Mouse (Mus musculus) MEL (cell line): ENCODE data around the gene Gm49322.

Experiments used
- CTCF ChIP-seq, 3 experiments: IDR thresholded peaks in 2 of 3; conservative IDR thresholded peaks in 1 of 3; 2 replicates each; pipeline ENCODE4 v1.5.1; 2011 to 2012; ENCODE audit warnings: low read length in 3 of 3, low read depth in 2 of 3, mild to moderate bottlenecking in 2 of 3, improper control_type of control experiment in 1 of 3, inconsistent platforms in 1 of 3, mixed read lengths in 1 of 3, moderate library complexity in 1 of 3; ENCODE audit not compliant: control insufficient read depth in 1 of 3, insufficient read depth in 1 of 3, poor library complexity in 1 of 3, severe bottlenecking in 1 of 3
- E2F4 ChIP-seq: IDR thresholded peaks from 2 replicates; pipeline ENCODE4 v1.6.1; 2011; ENCODE audit warnings: low read depth, low read length, improper control_type of control experiment, borderline replicate concordance
- EP300 ChIP-seq, 2 experiments: IDR thresholded peaks; 2 replicates each; pipeline ENCODE4 v1.6.1; 2011; ENCODE audit warnings: improper control_type of control experiment in 2 of 2, low read length in 2 of 2, low read depth in 1 of 2, mild to moderate bottlenecking in 1 of 2
- HCFC1 ChIP-seq: IDR thresholded peaks from 2 replicates; pipeline ENCODE4 v1.6.1; 2012; ENCODE audit warnings: low read depth, mild to moderate bottlenecking, inconsistent platforms, low read length, improper control_type of control experiment, moderate library complexity
- MAFK ChIP-seq: IDR thresholded peaks from 2 replicates; pipeline ENCODE4 v1.6.1; 2011; ENCODE audit warnings: low read depth, mild to moderate bottlenecking, low read length, improper control_type of control experiment, borderline replicate concordance
- MEF2A ChIP-seq: IDR thresholded peaks from 2 replicates; pipeline ENCODE4 v1.6.1; 2014; ENCODE audit warnings: low read depth, mild to moderate bottlenecking, inconsistent platforms, low read length, improper control_type of control experiment; ENCODE audit not compliant: poor library complexity, insufficient replicate concordance, severe bottlenecking; ENCODE audit errors: extremely low read depth
- POLR2A ChIP-seq, 2 experiments: IDR thresholded peaks; 2 replicates each; pipeline ENCODE4 v1.6.1; 2011 to 2012; ENCODE audit warnings: low read length in 2 of 2, mild to moderate bottlenecking in 2 of 2, control low read depth in 1 of 2, improper control_type of control experiment in 1 of 2, low read depth in 1 of 2, moderate library complexity in 1 of 2; ENCODE audit not compliant: control insufficient read depth in 1 of 2, insufficient read depth in 1 of 2, poor library complexity in 1 of 2
- POLR2AphosphoS5 ChIP-seq: IDR thresholded peaks from 2 replicates; pipeline ENCODE4 v1.6.1; 2012; ENCODE audit warnings: low read depth, borderline replicate concordance, mild to moderate bottlenecking, inconsistent platforms, low read length, moderate library complexity, mixed read lengths
- RCOR1 ChIP-seq: IDR thresholded peaks from 2 replicates; pipeline ENCODE4 v1.6.1; 2012; ENCODE audit warnings: low read depth, mild to moderate bottlenecking, inconsistent platforms, low read length, improper control_type of control experiment
- TAL1 ChIP-seq: IDR thresholded peaks from 2 replicates; pipeline ENCODE4 v1.6.1; 2012; ENCODE audit warnings: mild to moderate bottlenecking, inconsistent platforms, low read length, moderate library complexity, mixed read lengths
- ZKSCAN1 ChIP-seq: IDR thresholded peaks from 2 replicates; pipeline ENCODE4 v1.6.1; 2012; ENCODE audit warnings: low read depth, mild to moderate bottlenecking, inconsistent platforms, low read length, improper control_type of control experiment, moderate library complexity
- ZMIZ1 ChIP-seq: IDR thresholded peaks from 2 replicates; pipeline ENCODE4 v1.6.1; 2012; ENCODE audit warnings: low read depth, mild to moderate bottlenecking, inconsistent platforms, low read length, improper control_type of control experiment, moderate library complexity

- TF ChIP-seq EP300 (IDR thresholded peaks at IDR 0.05; ENCODE audit: low read depth in 1 of 2, low read length in 2 of 2) (no peak), ZKSCAN1 (no peak), POLR2A (IDR thresholded peaks at IDR 0.05; ENCODE audit: control insufficient read depth in 1 of 2, insufficient read depth in 1 of 2, low read depth in 1 of 2, low read length in 2 of 2, poor library complexity in 1 of 2) (peak; percentile 39 to 54; a peak in 1 of 4 replicates), POLR2AphosphoS5 (no peak), CTCF (IDR thresholded peaks at IDR 0.05 in 2 of 3, conservative IDR thresholded peaks at IDR 0.05 in 1 of 3; ENCODE audit: control insufficient read depth in 1 of 3, insufficient read depth in 1 of 3, low read depth in 2 of 3, low read length in 3 of 3, poor library complexity in 1 of 3, severe bottlenecking in 1 of 3) (no peak), MEF2A (no peak), ZMIZ1 (0 out of 2 replicates have a peak, but pooled peaks have one; percentile 38), E2F4 (no peak), MAFK (no peak), RCOR1 (no peak), TAL1 (no peak), HCFC1 (peak; percentile 60; the same call in 1 of the 2 replicates)
Measured at GRCm38 (mm10) chr10:80623457-80624191, 17.8 kb downstream of the Gm49322 start.
